Mouse (Mus musculus) thymus, postnatal 14 days (tissue): ENCODE results near the gene Olfr1412.

Experiments
- DNase-seq: peaks from one replicate; pipeline ENCODE4 v3.0.0; 2021

Gene Olfr1412

GRCm38 (mm10) chr1:92638736-92639135 lies 53.2 kb downstream of the Olfr1412 start:
- no peak for DNase-seq

- peak; percentile 30 for DNase-seq
These were observed 54.8 kb downstream of the Olfr1412 start for GRCm38 (mm10) chr1:92640393-92640792.
